Mouse (Mus musculus) left cerebral cortex, adult 9 months (tissue): Measurements from ENCODE around the gene Trafd1.
A peak's percentile ranks its signal among the peaks of the same experiment; 100 is the strongest.

Experiments
- DNase-seq, 2 experiments: peaks; one replicate each; pipeline ENCODE4 v3.0.0; 2022; ENCODE audit warnings: low spot score in 2 of 2

The Trafd1 gene

GRCm38 (mm10) chr5:121385461-121386119 lies at the start of gene Trafd1:
Trafd1 (minus strand) TSS chr5:121385632.
- peak; percentile 82 to 95 for DNase-seq

GRCm38 (mm10) chr5:121428954-121429353 lies 43.5 kb upstream of the Trafd1 start:
- peak in 1 of 2 experiments; percentile 36 for DNase-seq

- DNase-seq, result no peak
Measured at GRCm38 (mm10) chr5:121423297-121423696, 37.9 kb upstream of the Trafd1 start.

GRCm38 (mm10) chr5:121422787-121423186 lies 37.4 kb upstream of the Trafd1 start:
- DNase-seq, result peak in 1 of 2 experiments; percentile 24

GRCm38 (mm10) chr5:121420721-121421120 lies 35.3 kb upstream of the Trafd1 start:
- no peak for DNase-seq

GRCm38 (mm10) chr5:121410975-121411374 lies 25.5 kb upstream of the Trafd1 start:
- no peak for DNase-seq

- DNase-seq, result no peak
Measured at GRCm38 (mm10) chr5:121407856-121408255, 22.4 kb upstream of the Trafd1 start.

- DNase-seq, result no peak
Measured at GRCm38 (mm10) chr5:121400849-121401248, 15.4 kb upstream of the Trafd1 start.

- DNase-seq, result no peak
Measured at GRCm38 (mm10) chr5:121400064-121400463, 14.6 kb upstream of the Trafd1 start.

GRCm38 (mm10) chr5:121399540-121399939 lies 14.1 kb upstream of the Trafd1 start:
- DNase-seq, result no peak

GRCm38 (mm10) chr5:121398965-121399462 lies 13.6 kb upstream of the Trafd1 start:
- DNase-seq, result no peak

- DNase-seq, result no peak
Measured at GRCm38 (mm10) chr5:121398146-121398964, 12.9 kb upstream of the Trafd1 start.

- DNase-seq, result peak; percentile 84 to 93
Measured at GRCm38 (mm10) chr5:121397187-121398145, 12.0 kb upstream of the Trafd1 start, which contains the start of gene Naa25. Naa25 (plus strand) TSS chr5:121397936.

- DNase-seq, result no peak
Measured at GRCm38 (mm10) chr5:121395621-121396020, 10.2 kb upstream of the Trafd1 start.

GRCm38 (mm10) chr5:121393402-121393801 lies 8.0 kb upstream of the Trafd1 start:
- no peak for DNase-seq

- peak in 1 of 2 experiments; percentile 47 for DNase-seq
Measured at GRCm38 (mm10) chr5:121392667-121393380, 7.4 kb upstream of the Trafd1 start.

- no peak for DNase-seq
Measured at GRCm38 (mm10) chr5:121389691-121390090, 4.3 kb upstream of the Trafd1 start.

GRCm38 (mm10) chr5:121389106-121389505 lies 3.7 kb upstream of the Trafd1 start:
- DNase-seq, result peak in 1 of 2 experiments; percentile 54

- no peak for DNase-seq
Measured at GRCm38 (mm10) chr5:121387126-121387525, 1.7 kb upstream of the Trafd1 start.

- DNase-seq, result peak in 1 of 2 experiments; percentile 53
Measured at GRCm38 (mm10) chr5:121386120-121386909, 883 bp upstream of the Trafd1 start.
